Mouse (Mus musculus) bone marrow macrophage, adult 2 months (primary cell): ENCODE results near the gene Cpne9.

ENCODE experiments used
- CTCF ChIP-seq: IDR thresholded peaks from 2 replicates; pipeline ENCODE4 v1.5.1; 2012; ENCODE audit warnings: low read depth, mild to moderate bottlenecking, low read length, moderate library complexity
- POLR2A ChIP-seq: IDR thresholded peaks from 2 replicates; pipeline ENCODE4 v1.6.1; 2012; ENCODE audit warnings: mild to moderate bottlenecking, low read depth, low read length, borderline replicate concordance

DNA sequence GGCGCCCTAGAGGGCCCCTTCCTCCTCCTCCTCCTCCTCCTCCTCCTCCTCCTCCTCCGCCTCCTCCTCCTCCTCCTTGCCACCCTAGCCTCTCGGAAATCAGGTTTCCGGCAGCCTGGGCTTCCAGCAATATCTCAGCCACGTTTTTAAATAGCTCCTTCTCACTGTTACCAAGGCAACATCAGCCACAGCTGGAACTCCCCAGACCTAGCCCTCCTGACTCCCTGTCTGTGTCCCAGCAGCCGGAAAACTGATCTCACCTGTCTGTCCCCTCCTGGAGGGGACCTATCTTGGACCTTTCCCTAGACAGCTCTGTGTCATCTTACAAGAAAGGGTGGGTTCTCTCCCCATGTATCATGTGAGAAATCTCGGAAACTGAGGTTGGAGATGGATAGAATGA is 60.2 kb downstream of the Cpne9 start:
- TF ChIP-seq CTCF (no peak), POLR2A (no peak)
